Mouse (Mus musculus) forebrain, embryonic 10.5 days (tissue): ENCODE measurements around the gene Mblac2. TPM values are rescaled to one million over a fixed set of nuclear protein-coding genes. Genes with fewer than 3 reads are reported as not detected.

Source experiments
- DNase-seq: peaks from one replicate; pipeline ENCODE4 v3.0.0-alpha.2; 2017; ENCODE audit warnings: low spot score; ENCODE audit errors: extremely low spot score
- H3K27ac ChIP-seq: fragments of 300-500 bp; sonication (generic); 2 replicates; pipeline ENCODE4 v1.5.1; 2016; ENCODE audit warnings: mild to moderate bottlenecking
- H3K27me3 ChIP-seq: fragments of 300-500 bp; sonication (generic); 2 replicates; pipeline ENCODE4 v1.6.1; 2016; ENCODE audit warnings: mild to moderate bottlenecking; ENCODE audit not compliant: poor library complexity, severe bottlenecking
- H3K36me3 ChIP-seq: fragments of 300-500 bp; sonication (generic); replicated peaks from 2 replicates; pipeline ENCODE4 v1.6.1; 2016; ENCODE audit warnings: mild to moderate bottlenecking, moderate library complexity
- H3K4me1 ChIP-seq: fragments of 300-500 bp; sonication (generic); 2 replicates; pipeline ENCODE4 v1.6.1; 2016
- H3K4me3 ChIP-seq: fragments of 300-500 bp; sonication (generic); 2 replicates; pipeline ENCODE4 v1.5.1; 2016; ENCODE audit warnings: mild to moderate bottlenecking, moderate library complexity
- H3K9me3 ChIP-seq: fragments of 300-500 bp; sonication (generic); 2 replicates; pipeline ENCODE4 v1.6.1; 2016; ENCODE audit warnings: mild to moderate bottlenecking, moderate library complexity
- WGBS: fragments of 180-500 bp; shearing (Covaris S2); methylation state at CpG from one replicate; pipeline ENCODE4 v1.1.7; 2016; 5-methylcytosine and 5-hydroxymethylcytosine counted together
- polyA plus RNA-seq: library from polyadenylated mRNA; unstranded; fragments of >200 nt; fragmentation: Nextera tagmentation; extraction: Ambion mirVana; gene quantifications from 2 replicates; pipeline ENCODE4 v1.2.1, GENCODE M21; 2016

The Mblac2 gene
- polyA plus RNA-seq: 3.5 and 4.4 TPM in 2 replicates

- Histone ChIP-seq H3K4me3 (peak within 1 kb of the TSS; percentile 85), H3K36me3 (0 out of 2 replicates have a peak, but pooled peaks cover 6% of the 10 kb centered on the region), H3K9me3 (no peaks in the 10 kb centered on the region), H3K27me3 (peaks cover 7% of the 10 kb centered on the region; the same call in 1 of the 2 replicates), H3K27ac (peak within 1 kb of the TSS; percentile 89), H3K4me1 (peaks cover 29% of the 10 kb centered on the region)
- WGBS: under 1% methylated on average over 61 of the region's 61 CpGs
- peak; percentile 93 for DNase-seq
Observed at GRCm38 (mm10) chr13:81710775-81711545, at the start of gene Mblac2, which contains the start of gene Polr3g. TSS of gene Mblac2 (plus strand) at chr13:81711341. TSS of gene Polr3g (minus strand) at chr13:81711013.

- no peak for DNase-seq
- Histone ChIP-seq H3K27ac (no peak overlapping the region), H3K36me3 (peaks cover 60% of the 10 kb centered on the region), H3K4me3 (no peak overlapping the region), H3K9me3 (no peaks in the 10 kb centered on the region), H3K4me1 (peaks cover 3% of the 10 kb centered on the region), H3K27me3 (no peaks in the 10 kb centered on the region)
- WGBS: 88% methylated on average over 12 of the region's 12 CpGs
Observed at GRCm38 (mm10) chr13:81663566-81664330, 47.4 kb upstream of the Mblac2 start.

DNA sequence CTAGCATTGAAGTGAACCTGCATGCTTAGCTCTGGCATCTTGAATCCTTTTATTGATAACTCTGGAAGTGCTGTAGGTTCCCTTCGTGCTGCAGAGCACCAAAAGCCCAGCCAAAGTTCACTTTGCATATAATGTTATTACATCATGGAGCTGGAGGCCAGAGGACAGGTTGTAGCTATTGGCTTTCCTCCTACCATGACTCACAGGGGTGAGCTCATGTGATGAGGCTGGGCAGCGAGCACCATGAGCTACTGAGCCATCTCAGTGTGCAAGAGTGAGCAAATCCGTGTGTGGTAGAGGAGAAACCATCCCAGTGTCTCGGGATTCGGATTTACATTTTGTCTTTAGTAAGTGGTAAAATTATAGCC, 46.8 kb upstream of the Mblac2 start:
- DNase-seq: no peak
- Histone ChIP-seq H3K36me3 (peaks cover 66% of the 10 kb centered on the region), H3K9me3 (no peaks in the 10 kb centered on the region), H3K4me1 (no peaks in the 10 kb centered on the region), H3K4me3 (no peak overlapping the region), H3K27ac (no peak overlapping the region), H3K27me3 (no peaks in the 10 kb centered on the region)
- 86% methylated on average over 5 of the region's 5 CpGs for WGBS

- no peak overlapping the region for H3K27ac ChIP-seq
- H3K4me3 ChIP-seq: no peak overlapping the region
- WGBS: 95% methylated on average over 5 of the region's 5 CpGs
- no peak for DNase-seq
- H3K27me3 ChIP-seq: no peaks in the 10 kb centered on the region
- peaks cover 70% of the 10 kb centered on the region for H3K36me3 ChIP-seq
- H3K4me1 ChIP-seq: no peaks in the 10 kb centered on the region
- H3K9me3 ChIP-seq: no peaks in the 10 kb centered on the region
Observed at GRCm38 (mm10) chr13:81667713-81668112, 43.4 kb upstream of the Mblac2 start.

DNA sequence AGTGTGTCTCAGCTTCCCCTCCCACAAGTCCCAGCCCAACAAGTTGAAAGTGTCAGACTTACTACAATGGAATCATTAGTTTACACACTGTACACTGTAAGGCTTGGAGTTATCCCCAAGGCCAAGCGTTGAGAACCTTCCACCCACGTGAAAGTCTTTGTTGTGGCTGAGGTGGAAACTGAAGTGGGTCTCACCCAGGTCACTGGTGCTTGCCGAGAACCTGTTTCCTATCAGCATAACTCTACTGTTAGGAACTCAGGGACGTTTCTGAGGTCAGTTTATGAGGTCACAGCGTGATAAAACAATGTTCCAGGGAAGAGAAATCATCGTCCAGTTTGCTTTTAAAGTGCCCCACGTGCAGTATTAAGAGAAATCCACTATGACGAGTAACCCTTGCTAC, 35.8 kb upstream of the Mblac2 start:
- H3K36me3 ChIP-seq: peaks cover 57% of the 10 kb centered on the region
- no peaks in the 10 kb centered on the region for H3K27me3 ChIP-seq
- H3K4me1 ChIP-seq: peaks cover 4% of the 10 kb centered on the region; the same call in 1 of the 2 replicates
- 90% methylated on average over 8 of the region's 8 CpGs for WGBS
- no peak overlapping the region for H3K4me3 ChIP-seq
- no peak for DNase-seq
- no peak overlapping the region for H3K27ac ChIP-seq
- H3K9me3 ChIP-seq: no peaks in the 10 kb centered on the region

- H3K27ac ChIP-seq: no peak overlapping the region
- 95% methylated on average over 3 of the region's 3 CpGs for WGBS
- DNase-seq: no peak
Observed at GRCm38 (mm10) chr13:81683107-81683506, 28.0 kb upstream of the Mblac2 start.

DNA sequence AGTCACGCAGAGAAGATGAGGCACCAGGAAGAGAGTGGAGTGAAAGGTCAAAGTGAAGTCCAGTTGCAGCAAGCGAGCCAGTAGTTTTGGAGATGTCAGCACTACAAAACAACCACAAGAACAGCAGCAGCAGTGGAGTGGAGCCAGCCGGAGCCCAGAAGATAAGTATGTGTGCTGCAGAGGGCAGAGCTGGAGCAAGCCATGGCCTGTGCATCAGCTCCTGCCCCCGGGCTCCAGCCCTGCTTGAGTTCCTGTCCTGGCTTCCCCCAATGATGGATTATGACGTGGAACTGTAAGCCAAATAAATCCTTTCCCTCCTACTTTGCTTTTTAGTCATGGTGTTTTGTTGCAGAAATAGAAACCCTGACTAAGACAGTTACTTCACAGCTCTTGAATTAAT, 26.9 kb upstream of the Mblac2 start:
- no peaks in the 10 kb centered on the region for H3K9me3 ChIP-seq
- H3K4me3 ChIP-seq: no peak overlapping the region
- no peaks in the 10 kb centered on the region for H3K4me1 ChIP-seq
- peaks cover 44% of the 10 kb centered on the region for H3K36me3 ChIP-seq
- no peak for DNase-seq
- no peaks in the 10 kb centered on the region for H3K27me3 ChIP-seq
- 90% methylated on average over 5 of the region's 5 CpGs for WGBS
- no peak overlapping the region for H3K27ac ChIP-seq

More at GRCm38 (mm10) chr13:81683107-81683506, 28.0 kb upstream of the Mblac2 start:
- H3K4me3 ChIP-seq: no peak overlapping the region
- no peaks in the 10 kb centered on the region for H3K9me3 ChIP-seq
- H3K4me1 ChIP-seq: peaks cover 4% of the 10 kb centered on the region; the same call in 1 of the 2 replicates
- H3K36me3 ChIP-seq: peaks cover 37% of the 10 kb centered on the region
- H3K27me3 ChIP-seq: no peaks in the 10 kb centered on the region

DNA sequence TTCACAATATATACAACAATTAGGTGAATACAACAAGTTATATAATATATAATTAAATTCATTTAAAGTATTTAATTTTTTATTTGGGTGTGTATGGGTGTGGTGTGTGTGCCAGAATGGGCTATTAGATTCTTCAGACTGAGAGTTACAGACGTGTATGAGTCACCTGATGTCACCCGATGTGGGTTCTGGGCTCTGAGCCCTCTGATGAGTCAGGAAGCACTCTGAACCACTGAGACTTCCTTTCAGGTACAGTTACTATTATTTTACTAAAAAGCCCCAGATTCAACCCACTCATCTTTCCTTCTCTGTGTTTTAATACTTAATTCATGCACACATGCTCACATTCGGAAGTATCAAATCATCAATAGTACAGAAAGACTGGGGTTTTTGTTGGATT, 26.3 kb upstream of the Mblac2 start:
- Histone ChIP-seq H3K36me3 (peaks cover 51% of the 10 kb centered on the region), H3K4me3 (no peak overlapping the region), H3K27ac (no peak overlapping the region), H3K27me3 (no peaks in the 10 kb centered on the region), H3K4me1 (no peaks in the 10 kb centered on the region), H3K9me3 (no peaks in the 10 kb centered on the region)
- no peak for DNase-seq
- WGBS: 91% methylated on average over 3 of the region's 3 CpGs

DNA sequence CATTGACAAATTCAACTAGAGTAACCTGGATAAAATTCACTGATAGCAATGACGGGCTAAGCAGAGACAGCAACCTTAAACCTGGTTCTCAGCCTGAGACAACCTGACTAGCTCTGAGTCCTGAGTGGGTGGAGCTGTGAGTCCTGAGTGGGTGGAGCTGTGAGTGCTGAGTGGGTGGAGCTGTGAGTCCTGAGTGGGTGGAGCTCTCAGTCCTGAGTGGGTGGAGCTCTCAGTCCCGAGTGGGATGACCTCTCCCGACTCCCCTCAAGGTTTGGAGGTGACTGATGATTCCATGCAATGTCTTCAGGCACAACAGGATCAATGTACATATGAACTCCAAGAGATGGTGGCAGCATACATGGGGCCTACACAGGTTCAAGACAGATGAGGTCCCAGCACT, 21.6 kb upstream of the Mblac2 start:
- H3K4me3 ChIP-seq: no peak overlapping the region
- WGBS: 86% methylated on average over 3 of the region's 3 CpGs
- peaks cover 40% of the 10 kb centered on the region for H3K36me3 ChIP-seq
- no peaks in the 10 kb centered on the region for H3K9me3 ChIP-seq
- no peaks in the 10 kb centered on the region for H3K4me1 ChIP-seq
- H3K27me3 ChIP-seq: no peaks in the 10 kb centered on the region
- no peak for DNase-seq
- no peak overlapping the region for H3K27ac ChIP-seq

GRCm38 (mm10) chr13:81690477-81690876, 20.7 kb upstream of the Mblac2 start:
- H3K27me3 ChIP-seq: no peaks in the 10 kb centered on the region
- 91% methylated on average over 10 of the region's 10 CpGs for WGBS

GRCm38 (mm10) chr13:81691606-81692005, 19.5 kb upstream of the Mblac2 start:
- Histone ChIP-seq H3K9me3 (no peaks in the 10 kb centered on the region), H3K4me3 (no peak overlapping the region), H3K27ac (no peak overlapping the region), H3K27me3 (no peaks in the 10 kb centered on the region), H3K4me1 (no peaks in the 10 kb centered on the region), H3K36me3 (peaks cover 31% of the 10 kb centered on the region)
- DNase-seq: no peak
- WGBS: 69% methylated on average over 9 of the region's 9 CpGs

More at GRCm38 (mm10) chr13:81690477-81690876, 20.7 kb upstream of the Mblac2 start:
- DNase-seq: no peak
- Histone ChIP-seq H3K4me1 (no peaks in the 10 kb centered on the region), H3K9me3 (no peaks in the 10 kb centered on the region), H3K4me3 (no peak overlapping the region), H3K27ac (no peak overlapping the region), H3K36me3 (peaks cover 37% of the 10 kb centered on the region)

- Histone ChIP-seq H3K27ac (no peak overlapping the region), H3K36me3 (peaks cover 42% of the 10 kb centered on the region), H3K9me3 (no peaks in the 10 kb centered on the region), H3K4me3 (no peak overlapping the region), H3K27me3 (no peaks in the 10 kb centered on the region), H3K4me1 (no peaks in the 10 kb centered on the region)
- DNase-seq: no peak
- WGBS: 96% methylated on average over 12 of the region's 12 CpGs
Observed at GRCm38 (mm10) chr13:81694446-81694845, 16.7 kb upstream of the Mblac2 start.

- no peak overlapping the region for H3K27ac ChIP-seq
- H3K27me3 ChIP-seq: no peaks in the 10 kb centered on the region
- DNase-seq: no peak
- H3K9me3 ChIP-seq: no peaks in the 10 kb centered on the region
- H3K36me3 ChIP-seq: peaks cover 17% of the 10 kb centered on the region
- H3K4me3 ChIP-seq: no peak overlapping the region
- 68% methylated on average over 7 of the region's 7 CpGs for WGBS
- peaks cover 9% of the 10 kb centered on the region for H3K4me1 ChIP-seq
Observed at GRCm38 (mm10) chr13:81703148-81703547, 8.0 kb upstream of the Mblac2 start.
